Mouse (Mus musculus) hindbrain, embryonic 14.5 days (tissue): Measurements from ENCODE around the gene Eras. TPM values are rescaled to one million over a fixed set of nuclear protein-coding genes. Genes with fewer than 3 reads are reported as not detected.

Source experiments
- ATAC-seq: fragments of 200-750 bp; cut with Nextera tagmentation; 2 replicates; pipeline ENCODE4 v1.8.0; 2017; ENCODE audit warnings: moderate number of reproducible peaks, mild to moderate bottlenecking, moderate TSS enrichment, moderate library complexity; ENCODE audit not compliant: low FRiP score
- DNase-seq: peaks from one replicate; pipeline ENCODE4 v3.0.0-alpha.2; 2015; ENCODE audit warnings: low spot score
- H3K27ac ChIP-seq: fragments of 300-500 bp; sonication (generic); 2 replicates; pipeline ENCODE4 v1.5.1; 2014; ENCODE audit warnings: mild to moderate bottlenecking, moderate library complexity
- H3K27me3 ChIP-seq: fragments of 300-500 bp; sonication (generic); 2 replicates; pipeline ENCODE4 v1.6.1; 2014; ENCODE audit warnings: mild to moderate bottlenecking, low read length, mixed read lengths; ENCODE audit not compliant: control insufficient read depth, insufficient read depth
- H3K36me3 ChIP-seq: fragments of 300-500 bp; sonication (generic); replicated peaks from 2 replicates; pipeline ENCODE4 v1.6.1; 2014; ENCODE audit not compliant: control insufficient read depth, insufficient read depth
- H3K4me1 ChIP-seq: fragments of 300-500 bp; sonication (generic); replicated peaks from 2 replicates; pipeline ENCODE4 v1.6.1; 2014; ENCODE audit warnings: antibody characterized with exemption, low read length, mixed read lengths; ENCODE audit not compliant: control insufficient read depth, insufficient read depth
- H3K4me2 ChIP-seq: fragments of 300-500 bp; sonication (generic); replicated peaks from 2 replicates; pipeline ENCODE4 v1.6.1; 2014; ENCODE audit warnings: mild to moderate bottlenecking, moderate library complexity
- H3K4me3 ChIP-seq: fragments of 300-500 bp; sonication (generic); replicated peaks from 2 replicates; pipeline ENCODE4 v1.5.1; 2014; ENCODE audit warnings: mild to moderate bottlenecking, low read length
- H3K9ac ChIP-seq: fragments of 300-500 bp; sonication (generic); 2 replicates; pipeline ENCODE4 v1.6.1; 2014
- H3K9me3 ChIP-seq: fragments of 300-500 bp; sonication (generic); 2 replicates; pipeline ENCODE4 v1.6.1; 2016; ENCODE audit warnings: low read length; ENCODE audit not compliant: control insufficient read depth
- WGBS: fragments of 180-500 bp; shearing (Covaris S2); extraction: QIAGEN DNeasy Blood & Tissue Kit; methylation state at CpG from one replicate; pipeline ENCODE4 v1.1.7; 2014; 5-methylcytosine and 5-hydroxymethylcytosine counted together
- polyA plus RNA-seq: library from polyadenylated mRNA; unstranded; fragments of >200 nt; fragmentation: Nextera tagmentation; extraction: Ambion mirVana; gene quantifications from 2 replicates; pipeline ENCODE4 v1.2.1, GENCODE M21; 2014

The Eras gene
- polyA plus RNA-seq, 1 experiment from 2014 or later, result not detected

DNA sequence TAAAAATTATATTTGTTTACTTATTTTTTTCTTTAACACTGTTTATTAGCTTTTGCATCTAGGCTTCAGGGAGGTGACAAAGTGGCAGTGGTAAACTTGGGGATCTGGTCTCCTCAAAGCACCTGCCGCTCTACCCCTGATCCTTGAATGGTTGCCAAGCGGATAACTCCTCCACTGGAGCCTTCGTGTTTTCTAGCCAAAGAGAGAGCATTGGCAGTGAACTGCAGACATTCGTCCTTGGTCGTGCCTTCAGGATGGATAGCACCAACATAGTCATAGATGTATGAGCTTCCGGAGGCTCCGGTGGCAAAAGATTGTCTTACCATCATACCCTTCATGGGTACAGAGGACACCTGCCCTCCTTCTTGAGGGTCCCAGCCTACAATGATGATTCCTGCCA, 21.7 kb upstream of the Eras start:
- no peak for ATAC-seq
- 83% methylated on average over 7 of the region's 7 CpGs for WGBS
- no peaks in the 10 kb centered on the region for H3K36me3 ChIP-seq

DNA sequence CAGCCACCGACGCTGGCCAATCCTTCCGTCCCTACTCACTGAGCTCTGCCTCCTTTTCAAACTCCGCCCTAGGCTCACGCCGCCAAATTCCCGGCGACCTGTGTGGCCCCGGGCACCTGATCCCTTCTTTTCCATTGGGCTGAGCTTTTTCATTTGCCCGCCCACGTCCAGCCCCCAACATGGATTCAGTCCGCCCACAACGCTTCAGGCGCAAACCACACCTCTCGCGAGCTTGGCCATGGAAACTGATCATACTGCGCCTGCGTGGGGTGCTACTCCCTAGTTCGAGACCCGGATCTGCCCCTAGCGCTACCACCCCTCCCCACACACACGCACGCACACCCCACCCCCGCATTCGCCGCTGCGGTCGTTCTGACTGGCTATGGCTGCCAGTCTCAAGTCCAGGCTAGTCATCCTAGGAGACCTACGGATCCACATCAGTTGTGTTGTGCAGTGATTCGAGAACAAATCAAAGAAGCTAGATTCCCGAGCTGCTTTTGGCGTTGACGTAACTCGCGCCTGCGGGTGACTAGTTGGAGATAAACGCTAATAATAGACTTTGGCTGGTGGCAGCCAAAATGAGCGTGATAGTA, 19.6 kb upstream of the Eras start:
- Histone ChIP-seq H3K4me2 (peak overlapping the region; percentile 53), H3K4me3 (peak overlapping the region; percentile 45), H3K27ac (peak overlapping the region; percentile 79), H3K4me1 (no peaks in the 10 kb centered on the region; the same call in 1 of the 2 replicates), H3K27me3 (no peaks in the 10 kb centered on the region), H3K36me3 (peaks cover 6% of the 10 kb centered on the region), H3K9me3 (no peaks in the 10 kb centered on the region), H3K9ac (peak overlapping the region; percentile 52)
- peak; percentile 99; the same call in 1 of the 2 replicates for ATAC-seq
- WGBS, result 18% methylated on average over 38 of the region's 38 CpGs
- DNase-seq, result peak; percentile 90

More for the DNA sequence above, 21.7 kb upstream of the Eras start:
- no peak for DNase-seq
- Histone ChIP-seq H3K4me1 (no peaks in the 10 kb centered on the region; the same call in 1 of the 2 replicates), H3K27me3 (no peaks in the 10 kb centered on the region), H3K9me3 (no peaks in the 10 kb centered on the region), H3K27ac (no peak overlapping the region), H3K9ac (no peak overlapping the region), H3K4me3 (no peak overlapping the region), H3K4me2 (no peak overlapping the region)

DNA sequence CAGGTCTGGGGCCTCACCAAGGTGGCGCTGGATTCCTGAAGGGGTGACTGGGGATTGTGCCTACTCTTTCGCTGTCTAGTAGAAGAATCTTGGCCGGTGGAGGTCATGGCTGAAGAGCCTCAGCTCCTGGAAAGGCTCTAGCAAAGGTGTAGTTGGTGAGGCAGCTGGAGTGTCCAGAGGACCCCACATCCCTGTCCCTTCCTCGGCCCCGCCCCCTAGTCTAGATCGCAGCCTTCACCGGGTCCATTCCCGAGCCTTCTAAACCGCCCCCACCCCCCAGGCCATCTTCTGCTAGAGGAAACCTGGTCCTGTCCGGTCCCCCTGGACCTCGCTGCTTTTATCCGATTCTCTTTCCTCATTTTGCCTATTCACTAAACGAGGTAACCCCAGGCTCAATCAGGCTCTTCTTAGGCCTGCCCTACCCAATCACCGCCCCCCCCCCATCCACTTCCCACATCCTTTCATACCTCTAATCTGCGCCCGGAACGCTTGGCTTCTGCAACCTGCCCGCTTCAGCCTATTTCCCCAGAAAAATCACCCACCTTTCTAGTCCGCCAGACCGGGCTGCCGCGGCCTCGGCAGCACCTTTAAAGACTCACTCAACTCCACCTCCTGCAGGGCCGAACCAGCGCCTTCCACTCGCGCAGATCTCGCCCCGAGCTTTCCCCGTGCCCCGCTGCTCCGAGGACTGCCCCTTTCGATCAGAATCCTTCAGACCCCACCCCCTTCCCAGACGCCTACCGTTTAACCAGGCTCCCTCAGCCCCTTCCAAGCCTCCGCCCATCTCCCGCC, 18.9 kb upstream of the Eras start, which contains the start of gene Hdac6:
Hdac6 (minus strand) TSS at position 782 of the 792 bp plus-strand sequence.
- no peaks in the 10 kb centered on the region; the same call in 1 of the 2 replicates for H3K4me1 ChIP-seq
- peak within 1 kb of the TSS; percentile 62 for H3K4me2 ChIP-seq
- no peaks in the 10 kb centered on the region for H3K27me3 ChIP-seq
- H3K9ac ChIP-seq, result peak within 1 kb of the TSS; percentile 55
- peak; percentile 54 for ATAC-seq
- DNase-seq, result no peak
- 21% methylated on average over 37 of the region's 37 CpGs for WGBS
- peaks cover 6% of the 10 kb centered on the region for H3K36me3 ChIP-seq
- peak within 1 kb of the TSS; percentile 45 for H3K4me3 ChIP-seq
- no peaks in the 10 kb centered on the region for H3K9me3 ChIP-seq
- H3K27ac ChIP-seq, result peak within 1 kb of the TSS; percentile 79

DNA sequence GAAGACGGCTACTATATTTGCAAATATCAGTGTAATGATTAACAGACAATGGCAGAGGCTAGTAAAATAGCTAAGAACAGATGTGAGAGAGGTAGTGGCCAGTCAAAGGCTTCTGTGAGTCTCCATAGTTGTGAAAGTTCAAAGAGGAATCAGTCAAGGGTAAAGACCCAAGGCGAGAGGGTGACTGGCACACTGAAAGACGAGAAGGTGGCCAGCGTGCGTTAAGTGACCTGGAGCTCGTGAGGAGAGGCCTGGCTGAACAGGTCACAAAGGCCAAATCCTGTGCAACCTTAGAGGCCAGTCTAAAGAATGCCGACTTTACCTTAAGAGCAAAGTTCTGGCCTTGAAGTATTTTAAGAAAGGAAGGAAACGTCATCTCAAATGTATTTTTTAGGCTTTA, 17.2 kb upstream of the Eras start:
- no peaks in the 10 kb centered on the region for H3K9me3 ChIP-seq
- H3K27me3 ChIP-seq, result no peaks in the 10 kb centered on the region
- no peaks in the 10 kb centered on the region; the same call in 1 of the 2 replicates for H3K4me1 ChIP-seq
- H3K4me2 ChIP-seq, result no peak overlapping the region
- H3K9ac ChIP-seq, result no peak overlapping the region
- no peak for DNase-seq
- WGBS, result 78% methylated on average over 8 of the region's 8 CpGs
- H3K4me3 ChIP-seq, result no peak overlapping the region
- H3K36me3 ChIP-seq, result peaks cover 6% of the 10 kb centered on the region
- H3K27ac ChIP-seq, result no peak overlapping the region
- no peak for ATAC-seq

DNA sequence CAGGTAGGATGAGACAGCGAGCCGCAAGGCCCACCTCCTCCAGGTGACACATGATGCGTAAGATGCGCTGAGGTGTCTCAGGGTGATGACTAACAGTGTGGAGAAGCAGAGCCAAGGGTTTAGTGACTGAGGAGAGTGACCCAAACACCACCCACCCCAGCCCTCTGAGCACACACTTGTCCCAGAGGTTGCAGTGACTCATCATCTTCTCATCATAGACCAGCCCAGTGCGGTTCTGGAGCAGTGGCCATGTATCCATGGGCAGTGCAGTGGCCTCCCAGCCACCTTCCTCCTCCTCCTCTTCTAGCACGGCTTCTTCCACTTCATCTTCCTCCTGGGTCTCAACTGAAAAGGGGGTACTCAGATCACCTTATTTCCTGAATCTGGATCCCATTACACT, 9.3 kb upstream of the Eras start:
- Histone ChIP-seq H3K4me2 (no peak overlapping the region), H3K9me3 (no peaks in the 10 kb centered on the region), H3K9ac (no peak overlapping the region), H3K4me1 (no peaks in the 10 kb centered on the region), H3K36me3 (peaks cover 31% of the 10 kb centered on the region), H3K27ac (no peak overlapping the region), H3K27me3 (no peaks in the 10 kb centered on the region), H3K4me3 (no peak overlapping the region)
- ATAC-seq (no peak), DNase-seq (no peak)
- WGBS, result 93% methylated on average over 6 of the region's 6 CpGs

DNA sequence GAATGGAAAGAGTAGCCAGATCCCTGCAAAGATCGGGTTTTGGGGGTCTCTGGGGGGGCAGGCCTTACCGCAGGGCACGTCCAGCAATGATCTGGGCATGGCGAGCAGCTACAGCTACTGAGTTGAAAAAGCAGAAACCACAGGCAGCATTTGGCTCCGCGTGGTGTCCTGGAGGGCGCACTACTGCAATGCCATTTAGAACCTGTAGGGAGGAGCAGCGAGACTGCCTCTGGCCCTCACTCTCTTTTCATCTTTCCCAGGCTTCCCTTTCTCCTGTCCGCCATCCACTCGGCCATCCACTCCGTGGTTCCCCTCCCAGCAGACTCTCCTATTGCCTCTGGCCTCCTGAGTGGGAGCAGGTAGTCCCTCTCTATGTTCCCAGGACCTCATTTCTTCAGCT, 8.5 kb upstream of the Eras start:
- WGBS, result 44% methylated on average over 11 of the region's 11 CpGs
- Histone ChIP-seq H3K4me1 (no peaks in the 10 kb centered on the region), H3K36me3 (peaks cover 34% of the 10 kb centered on the region), H3K4me2 (no peak overlapping the region), H3K9me3 (no peaks in the 10 kb centered on the region), H3K27me3 (no peaks in the 10 kb centered on the region), H3K27ac (no peak overlapping the region), H3K9ac (no peak overlapping the region), H3K4me3 (no peak overlapping the region)
- DNase-seq, result no peak
- ATAC-seq, result no peak

DNA sequence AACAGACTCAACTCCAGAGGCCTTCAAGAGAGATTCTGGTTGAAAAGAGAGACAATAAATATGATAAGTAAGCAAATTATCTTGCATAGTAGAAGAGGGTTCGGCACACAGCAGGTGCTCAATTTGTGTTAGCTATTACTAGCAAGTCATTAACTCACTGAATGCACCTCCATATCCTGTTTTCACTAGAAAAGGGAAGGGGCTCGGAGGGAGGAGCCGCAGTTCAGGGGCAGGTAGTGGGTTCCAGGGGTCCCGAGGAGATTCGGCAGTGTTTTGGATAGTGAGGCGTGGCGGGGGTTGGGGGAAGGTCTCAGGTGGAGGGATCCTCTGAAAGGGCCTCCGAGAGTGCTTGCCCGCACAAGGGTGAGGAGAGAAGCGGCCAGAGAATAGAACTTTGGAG, 1.3 kb downstream of the Eras start:
- no peak for ATAC-seq
- no peak overlapping the region for H3K4me2 ChIP-seq
- no peak overlapping the region for H3K27ac ChIP-seq
- no peaks in the 10 kb centered on the region for H3K9me3 ChIP-seq
- peaks cover 29% of the 10 kb centered on the region for H3K36me3 ChIP-seq
- 0 out of 2 replicates have a peak, but pooled peaks cover 12% of the 10 kb centered on the region for H3K4me1 ChIP-seq
- H3K4me3 ChIP-seq, result no peak overlapping the region
- H3K27me3 ChIP-seq, result 0 out of 2 replicates have a peak, but pooled peaks cover 13% of the 10 kb centered on the region
- 25% methylated on average over 10 of the region's 10 CpGs for WGBS
- DNase-seq, result no peak
- H3K9ac ChIP-seq, result no peak overlapping the region

DNA sequence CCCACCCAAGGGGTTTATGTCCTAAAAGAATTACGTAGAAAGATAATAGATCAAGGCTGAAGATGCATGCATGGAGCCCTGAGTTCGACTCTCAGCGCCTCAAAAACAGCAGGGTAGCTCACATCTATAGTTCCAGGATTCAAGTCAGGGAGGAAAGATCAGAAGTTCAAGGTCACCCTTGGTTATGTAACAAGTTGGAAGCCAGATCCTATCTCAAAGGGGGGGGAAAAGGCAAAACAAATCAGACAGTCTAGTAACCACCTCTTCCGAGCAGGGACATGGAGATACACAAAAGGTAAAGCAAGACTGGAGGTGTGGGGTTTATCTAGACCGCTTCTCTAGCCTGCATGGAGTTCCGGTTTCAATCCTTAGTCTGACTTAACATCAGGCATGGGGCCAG, 2.1 kb downstream of the Eras start:
- H3K27ac ChIP-seq, result no peak overlapping the region
- no peak overlapping the region for H3K4me3 ChIP-seq
- no peak overlapping the region for H3K9ac ChIP-seq
- H3K27me3 ChIP-seq, result 0 out of 2 replicates have a peak, but pooled peaks cover 13% of the 10 kb centered on the region
- WGBS, result 83% methylated on average over 6 of the region's 6 CpGs
- no peak for ATAC-seq
- no peak for DNase-seq
- H3K4me2 ChIP-seq, result no peak overlapping the region
- peaks cover 20% of the 10 kb centered on the region for H3K36me3 ChIP-seq
- H3K9me3 ChIP-seq, result no peaks in the 10 kb centered on the region
- H3K4me1 ChIP-seq, result 0 out of 2 replicates have a peak, but pooled peaks cover 12% of the 10 kb centered on the region

DNA sequence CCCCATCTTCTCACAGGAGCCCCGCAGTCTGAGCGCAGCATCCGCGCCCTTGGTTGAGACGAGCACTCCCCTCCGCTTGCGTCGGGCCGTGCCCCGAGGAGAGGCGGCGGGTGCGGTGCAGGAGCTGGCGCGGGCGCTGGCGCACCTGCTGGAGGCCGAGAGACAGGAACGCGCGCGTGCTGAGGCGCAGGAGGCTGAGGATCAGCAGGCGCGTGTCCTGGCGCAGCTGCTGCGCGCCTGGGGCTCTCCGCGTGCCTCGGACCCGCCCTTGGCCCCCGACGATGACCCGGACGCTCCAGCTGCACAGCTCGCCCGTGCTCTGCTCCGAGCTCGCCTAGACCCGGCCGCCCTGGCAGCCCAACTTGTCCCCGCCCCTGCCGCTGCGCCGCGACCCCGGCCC, 6.4 kb downstream of the Eras start:
- peaks cover 19% of the 10 kb centered on the region for H3K36me3 ChIP-seq
- no peak for ATAC-seq
- no peaks in the 10 kb centered on the region for H3K9me3 ChIP-seq
- no peak for DNase-seq
- H3K4me1 ChIP-seq, result 0 out of 2 replicates have a peak, but pooled peaks cover 18% of the 10 kb centered on the region
- H3K27ac ChIP-seq, result peak overlapping the region; percentile 43; the same call in 1 of the 2 replicates
- 16% methylated on average over 35 of the region's 48 CpGs for WGBS
- 0 out of 2 replicates have a peak, but pooled peaks cover 11% of the 10 kb centered on the region for H3K27me3 ChIP-seq
- peak overlapping the region; percentile 76 for H3K9ac ChIP-seq
- H3K4me3 ChIP-seq, result peak overlapping the region; percentile 51
- H3K4me2 ChIP-seq, result peak overlapping the region; percentile 68
